Mouse (Mus musculus): ENCODE results near the gene Ttc7b.

Gene Ttc7b

DNA sequence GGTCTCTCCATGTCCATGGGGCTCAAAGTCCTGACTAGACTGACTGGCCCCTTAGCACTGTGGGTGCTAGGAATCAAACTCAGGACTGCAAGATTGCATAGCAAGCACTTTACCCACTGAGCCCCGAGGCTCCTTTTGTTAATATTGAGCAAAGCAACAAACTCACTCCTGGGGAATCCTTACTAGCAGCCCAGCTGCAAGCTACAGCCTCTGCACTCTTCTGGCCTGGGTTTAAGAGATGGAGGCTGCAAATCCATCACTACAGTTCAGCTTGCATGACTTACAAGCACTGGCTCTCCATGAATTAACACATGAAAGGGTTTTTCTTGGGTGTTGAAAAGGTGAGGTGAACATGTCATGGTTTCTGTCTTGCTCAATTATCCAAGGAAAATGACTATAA lies 142.8 kb downstream of the Ttc7b start:
- no peak for DNase-seq

DNA sequence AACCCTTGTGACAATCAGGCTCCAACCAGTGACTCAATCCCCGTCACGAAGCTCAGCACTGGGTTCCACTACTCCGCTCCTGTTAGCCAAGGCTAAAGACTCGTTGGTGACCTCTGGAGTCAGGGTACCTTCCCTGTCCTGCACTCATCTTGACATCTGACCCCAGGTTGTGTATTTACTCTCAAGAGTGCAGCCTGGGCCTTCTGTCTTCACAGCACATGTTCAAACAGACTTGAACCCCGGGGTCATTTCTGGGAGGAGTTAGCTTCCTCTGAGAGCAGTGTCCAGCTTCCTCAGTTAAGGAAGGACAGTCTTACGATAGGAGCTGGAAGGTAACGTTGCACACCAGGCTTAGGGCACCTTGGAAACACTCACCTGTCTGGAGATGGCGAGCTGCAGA lies 144.8 kb downstream of the Ttc7b start:
- no peak for DNase-seq

DNA sequence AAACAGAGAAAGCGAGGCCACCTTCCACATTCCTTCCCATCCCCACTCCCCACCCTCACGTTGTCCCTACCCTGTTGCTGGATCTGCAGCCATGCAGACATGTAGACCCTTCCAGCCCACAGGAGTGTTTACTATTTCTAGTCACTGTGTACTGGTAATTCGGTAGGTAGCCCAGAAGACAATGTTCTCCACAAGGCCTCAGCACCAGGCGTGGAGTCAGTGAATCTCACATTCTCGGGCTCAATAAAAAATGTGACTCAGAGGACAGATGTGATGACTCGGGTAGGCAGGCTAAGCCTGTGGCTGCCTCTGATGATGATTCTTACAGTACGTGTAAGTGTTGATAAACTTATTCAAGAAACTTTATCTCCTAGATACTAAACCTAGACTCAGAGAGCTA lies 147.8 kb downstream of the Ttc7b start:
- no peak for DNase-seq

DNA sequence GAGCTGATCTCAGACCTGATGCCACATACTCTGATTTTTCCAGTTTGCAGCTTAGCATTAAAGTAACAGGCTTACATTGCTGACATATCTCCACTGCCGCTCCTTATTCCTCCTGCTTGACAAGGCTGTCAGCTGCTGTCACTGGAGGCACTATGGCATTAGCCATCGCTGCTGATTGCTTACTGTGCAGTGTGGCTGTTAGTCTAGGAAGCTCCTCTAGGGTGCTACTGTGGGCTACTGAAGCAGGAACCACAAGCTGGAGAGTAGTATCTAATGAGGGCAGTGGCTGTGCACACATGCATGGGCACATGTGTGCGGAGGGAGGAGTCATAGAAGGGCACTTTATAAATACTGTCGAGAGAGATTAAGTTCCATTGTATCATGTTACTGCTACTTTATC lies 148.6 kb downstream of the Ttc7b start:
- no peak for DNase-seq

DNA sequence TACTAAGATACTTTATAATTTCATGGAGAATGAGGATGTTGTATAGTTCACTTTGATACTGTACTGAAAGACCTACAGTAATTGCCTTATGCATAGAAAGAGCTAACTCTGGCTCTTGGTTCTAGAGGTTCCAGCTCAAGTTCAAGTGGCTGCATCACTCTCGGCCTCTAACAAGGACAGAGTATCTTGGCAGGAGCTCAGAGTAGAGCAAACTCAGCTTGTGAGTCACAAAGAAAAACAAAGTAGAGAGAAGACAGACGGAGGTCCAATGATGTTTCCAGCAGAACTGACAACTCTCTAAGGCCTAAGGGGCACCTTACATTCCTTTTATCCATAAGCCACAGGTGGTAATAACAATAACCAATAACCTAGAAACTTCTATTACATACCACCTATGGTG lies 150.8 kb downstream of the Ttc7b start:
- DNase-seq = no peak

DNA sequence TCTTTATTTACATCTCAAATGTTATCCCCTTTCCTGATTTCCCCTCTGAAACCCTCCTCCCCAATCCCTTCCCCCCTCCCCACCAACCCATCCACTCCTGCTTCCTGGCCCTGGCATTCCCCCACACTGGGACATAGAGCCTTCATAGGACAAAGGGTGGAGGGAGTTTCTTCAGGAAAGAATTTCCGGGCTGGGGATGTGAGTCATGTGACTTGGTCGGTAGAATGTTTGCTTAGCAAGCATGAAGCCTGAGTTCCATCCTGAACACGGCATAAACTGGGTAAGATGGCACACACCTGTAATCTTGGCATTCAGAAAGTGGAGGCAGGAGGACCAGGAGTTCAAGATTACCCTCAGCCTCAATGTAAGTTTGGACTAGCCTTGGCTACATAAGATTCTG lies 151.4 kb downstream of the Ttc7b start:
- no peak for DNase-seq

DNA sequence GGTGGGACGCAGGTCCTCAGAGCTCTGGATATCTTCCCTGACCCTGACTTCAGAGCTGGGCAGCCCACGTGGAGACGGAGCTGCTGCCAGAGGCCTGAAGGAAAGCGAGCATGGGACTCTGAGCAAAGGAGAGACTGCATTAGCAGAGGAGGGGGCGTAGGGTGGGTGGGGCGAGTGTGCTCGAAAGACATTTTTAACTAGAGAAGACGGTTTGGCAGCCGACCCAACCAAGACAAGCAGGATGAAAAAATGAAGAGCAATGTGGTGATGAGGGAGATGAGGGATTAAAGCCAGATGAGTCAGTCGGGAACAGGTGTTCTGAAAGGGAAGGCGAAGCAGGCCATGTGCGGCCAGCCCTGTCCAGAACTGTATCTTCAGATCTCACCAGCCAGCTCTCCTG lies 159.3 kb downstream of the Ttc7b start:
- no peak for DNase-seq

DNA sequence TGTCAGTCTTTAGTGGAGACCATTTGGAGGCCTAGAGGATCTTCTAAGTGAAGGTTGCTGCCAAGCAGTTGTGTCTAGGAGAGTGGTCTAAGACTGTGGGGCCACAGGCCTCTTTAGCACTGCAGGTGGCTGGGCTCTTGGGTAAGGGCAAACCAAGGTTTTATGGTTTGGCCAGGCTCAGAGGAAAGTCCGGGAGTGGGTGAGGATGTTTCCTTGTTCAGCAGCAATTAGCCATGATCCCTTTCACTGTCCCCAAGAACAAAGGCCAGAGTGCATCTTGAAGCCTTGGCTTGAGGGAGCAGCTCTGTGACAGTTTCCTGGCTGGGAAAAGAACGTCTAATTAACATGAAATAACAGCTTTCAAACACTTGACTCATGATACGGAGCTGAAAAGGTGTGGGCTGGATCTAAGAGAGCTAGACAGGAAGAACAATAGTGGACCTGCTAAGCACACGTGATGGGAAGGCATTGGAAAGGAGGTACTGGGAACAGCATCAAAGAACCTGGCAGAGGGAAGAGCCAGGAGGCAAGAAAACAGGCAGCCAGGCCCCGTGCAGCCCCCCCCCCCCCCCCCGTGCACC lies 162.5 kb downstream of the Ttc7b start:
- no peak for DNase-seq

DNA sequence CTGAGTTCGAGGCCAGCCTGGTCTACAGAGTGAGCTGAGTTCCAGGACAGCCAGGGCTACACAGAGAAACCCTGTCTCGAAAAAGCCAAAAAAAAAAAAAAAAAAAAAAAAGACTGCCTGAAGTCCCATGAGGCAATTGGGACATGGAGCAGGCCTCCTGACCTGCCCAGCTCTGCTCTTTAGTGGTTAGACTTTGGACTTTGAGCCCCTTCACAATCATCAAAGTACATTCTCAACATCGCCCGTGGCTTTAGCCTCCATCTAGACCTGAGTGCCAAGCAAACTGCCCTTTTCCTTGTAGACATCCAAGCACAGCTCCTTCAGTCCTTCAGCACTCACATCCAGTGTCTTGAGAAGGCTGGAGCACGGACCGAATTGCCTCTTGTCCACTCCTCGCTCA lies 164.2 kb downstream of the Ttc7b start:
- DNase-seq = no peak

DNA sequence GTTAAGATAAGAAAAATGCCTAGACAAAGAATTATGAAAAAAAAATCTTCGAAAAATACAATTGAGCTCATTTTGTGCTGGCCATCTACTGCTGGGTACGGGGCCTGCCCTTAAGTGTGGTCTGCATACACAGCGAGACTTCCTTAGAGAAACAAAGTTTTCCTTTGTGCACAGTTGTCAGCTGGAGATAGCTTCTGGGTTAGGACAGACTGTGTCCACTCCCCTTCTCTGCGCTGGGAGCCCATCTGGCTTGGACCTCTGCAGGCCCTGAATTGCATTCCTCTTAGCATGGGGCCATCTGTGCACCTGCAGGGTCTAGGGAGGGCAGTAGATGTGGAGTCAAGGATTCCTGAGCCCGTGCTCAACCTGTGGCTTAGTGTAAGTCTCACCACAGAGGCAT lies 165.1 kb downstream of the Ttc7b start:
- no peak for DNase-seq

DNA sequence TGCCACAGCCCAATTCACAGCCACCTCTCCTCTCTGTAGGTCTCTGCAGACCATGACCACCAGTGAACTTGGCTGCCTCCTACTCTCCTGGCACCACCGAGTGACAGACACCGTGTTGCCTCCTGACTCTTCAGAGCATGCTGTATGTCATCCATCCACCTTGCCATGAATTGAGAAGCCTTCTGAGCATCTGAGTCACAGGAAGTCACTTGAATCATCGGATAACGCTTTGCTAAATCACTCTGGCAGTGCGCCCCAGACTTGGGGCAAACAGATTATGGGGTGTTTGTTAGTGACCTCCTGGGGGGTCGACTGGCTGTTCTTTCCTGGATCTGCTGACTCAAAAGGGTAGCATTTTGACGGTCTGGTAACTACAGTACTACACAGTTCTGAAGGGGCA lies 166.7 kb downstream of the Ttc7b start:
- DNase-seq = no peak

DNA sequence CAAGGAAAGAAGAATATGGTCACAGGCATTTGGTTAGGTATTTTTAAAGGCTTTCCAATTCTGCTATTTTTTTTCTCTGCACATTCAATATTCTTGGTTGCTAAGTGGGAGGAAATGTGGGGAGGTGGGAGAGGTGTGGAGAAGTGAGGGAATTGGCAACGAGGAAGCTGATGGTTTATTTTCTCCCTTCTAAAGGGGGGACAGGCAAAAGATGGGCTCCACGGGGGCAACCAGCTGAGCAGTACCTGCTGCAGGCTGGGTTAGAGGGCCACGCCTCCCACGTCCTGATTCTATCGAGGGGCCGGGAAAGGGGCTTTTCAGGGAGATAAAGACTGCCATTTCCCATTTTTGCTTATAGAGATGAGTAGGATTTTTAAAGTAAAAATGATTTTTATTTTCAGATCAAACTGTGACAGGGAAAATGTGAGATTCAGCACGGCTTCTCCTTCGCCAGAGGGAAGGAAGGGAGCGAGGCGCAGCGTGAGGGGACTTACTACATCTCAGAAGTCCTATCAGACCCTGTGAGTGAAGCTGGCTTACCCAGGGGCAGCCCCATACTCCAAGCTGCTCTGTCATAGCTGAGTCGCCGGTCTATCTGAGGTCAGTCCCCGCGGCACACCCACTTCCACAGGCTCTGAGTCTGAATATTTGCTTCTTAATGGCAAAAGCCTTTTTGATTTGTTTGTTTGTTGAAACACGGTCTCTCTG lies 167.4 kb downstream of the Ttc7b start:
- DNase-seq = no peak

DNA sequence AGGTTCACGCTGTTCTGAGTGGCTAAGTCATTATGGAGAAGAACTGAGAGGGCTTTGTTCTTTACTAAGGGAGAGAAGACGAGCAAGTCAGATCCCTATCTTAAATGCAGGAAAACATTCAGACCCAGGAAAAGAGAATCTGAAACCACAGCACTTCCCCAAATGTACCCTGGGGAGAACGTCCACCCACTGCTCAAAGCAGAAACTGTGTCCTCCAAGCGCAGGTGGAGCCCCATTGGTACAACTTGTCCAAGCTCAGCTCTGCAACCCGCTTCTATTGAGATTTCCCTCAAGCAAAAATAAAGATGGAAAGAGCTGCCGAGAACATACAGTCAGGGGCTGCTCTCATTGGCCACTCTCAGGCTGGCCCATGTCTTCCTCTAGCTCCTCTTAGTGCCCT lies 168.5 kb downstream of the Ttc7b start:
- peak in 1 of 2 experiments; percentile 16 for DNase-seq

DNA sequence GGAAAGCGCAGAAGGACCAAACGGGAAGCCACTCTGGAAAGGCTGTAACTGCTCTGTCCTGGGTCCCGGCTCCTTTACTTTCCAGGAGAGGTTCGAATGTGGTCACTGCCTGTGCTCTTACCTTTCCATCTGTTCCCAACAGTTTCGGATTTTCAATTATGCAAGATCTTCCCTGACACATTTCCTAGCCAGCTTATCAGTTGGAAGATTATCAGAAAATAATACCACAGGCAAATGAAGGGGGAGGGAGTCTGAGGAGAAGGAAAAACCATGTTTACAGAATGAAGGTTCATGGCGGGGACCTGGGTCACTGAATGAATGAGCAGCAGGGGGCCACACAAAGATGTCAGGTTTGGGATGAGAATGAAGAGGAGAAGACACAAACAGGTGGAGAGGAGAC lies 177.1 kb downstream of the Ttc7b start:
- DNase-seq = no peak

DNA sequence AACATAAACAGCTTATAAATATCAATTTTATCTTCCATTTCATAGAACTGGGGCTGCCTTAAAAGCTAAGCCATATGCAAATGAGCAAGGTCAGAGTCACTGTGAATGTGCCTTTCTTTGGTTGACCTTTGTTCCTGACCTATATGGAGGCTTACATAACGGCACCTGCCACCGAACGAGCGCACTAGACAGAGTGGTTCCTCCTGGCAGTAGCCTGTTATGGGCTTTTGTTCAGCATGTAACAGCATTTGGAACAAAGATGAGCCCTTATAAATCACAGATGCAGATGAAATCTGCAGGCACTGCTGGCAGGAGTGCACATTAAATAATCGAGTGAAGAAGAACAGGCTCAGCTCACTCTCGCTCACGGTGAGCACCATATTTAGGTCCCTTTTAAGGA lies 179.0 kb downstream of the Ttc7b start:
- no peak for DNase-seq

DNA sequence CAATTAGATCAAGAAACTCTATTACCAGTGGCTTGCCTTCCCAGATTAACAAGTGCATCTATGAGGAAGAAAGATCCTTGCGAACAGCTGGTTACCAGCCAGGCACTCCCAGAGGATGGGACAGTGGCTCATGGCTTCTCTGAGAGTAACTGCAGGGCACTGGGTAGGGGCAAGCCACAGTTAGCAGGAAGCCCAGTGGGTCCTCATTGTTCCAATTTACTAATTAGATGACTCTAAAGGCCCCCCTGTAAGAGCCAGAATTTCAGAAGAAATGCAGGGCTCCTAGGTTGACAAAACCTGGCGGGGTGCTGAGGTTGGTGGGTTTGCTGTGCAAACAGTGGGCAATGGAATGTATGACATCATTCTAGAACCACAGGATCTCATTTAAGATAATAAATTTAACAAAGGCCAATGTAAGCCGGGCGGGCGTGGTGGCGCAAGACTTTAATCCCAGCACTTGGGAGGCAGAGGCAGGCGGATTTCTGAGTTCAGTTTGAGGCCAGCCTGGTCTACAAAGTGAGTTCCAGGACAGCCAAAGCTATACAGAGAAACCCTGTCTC lies 179.6 kb downstream of the Ttc7b start:
- no peak for DNase-seq

DNA sequence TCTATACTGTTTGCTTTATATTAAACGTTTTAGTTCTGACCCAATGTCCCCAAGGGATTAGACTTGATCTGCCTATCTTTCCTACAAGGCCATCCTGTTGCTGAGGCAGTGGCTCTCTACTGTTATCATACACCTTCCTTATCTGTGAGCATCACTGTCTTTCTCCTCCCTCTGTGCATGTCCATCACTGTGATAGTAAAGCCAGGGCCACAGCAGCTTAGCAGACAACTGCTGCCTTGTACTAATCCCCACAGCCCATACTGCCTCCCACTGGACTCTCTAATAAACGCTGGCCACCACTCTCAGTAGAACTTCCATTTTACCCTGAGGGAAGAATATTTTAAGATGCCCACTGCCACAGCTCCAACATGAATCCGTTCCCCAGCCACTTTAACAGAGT lies 182.6 kb downstream of the Ttc7b start:
- peak in 1 of 2 experiments; percentile 25 for DNase-seq

DNA sequence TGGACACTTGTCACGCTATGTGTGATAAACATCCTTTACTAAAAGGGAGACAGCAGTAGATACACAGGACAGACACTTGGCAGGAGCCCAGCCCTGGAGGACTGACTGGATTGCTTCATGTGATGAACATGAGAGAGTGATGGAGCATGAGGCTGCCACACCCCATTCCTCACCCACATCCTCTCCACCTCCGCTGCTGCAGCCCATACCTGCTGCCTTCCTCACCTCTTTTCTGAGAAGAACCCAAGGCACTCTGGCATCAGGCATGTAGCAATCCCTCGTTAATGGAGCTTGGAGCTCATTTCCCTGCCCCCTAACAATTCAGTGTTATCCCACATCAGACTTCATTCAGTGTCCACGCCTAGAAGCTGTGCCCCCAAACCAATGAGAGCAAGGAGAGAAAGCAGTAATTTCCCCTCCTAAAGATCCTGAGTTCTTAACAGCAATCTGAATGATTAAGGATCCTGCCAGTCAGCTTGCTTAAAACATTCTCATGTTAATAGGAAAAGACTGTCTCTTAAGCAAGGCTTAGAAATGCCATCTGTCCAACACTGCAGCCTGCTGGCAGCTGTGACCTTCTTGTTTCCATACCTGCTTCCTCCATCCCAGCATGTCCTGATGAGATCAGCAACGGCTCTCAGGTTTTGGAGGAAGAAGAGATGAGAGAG lies 183.1 kb downstream of the Ttc7b start:
- DNase-seq = peak in 1 of 2 experiments; percentile 26

DNA sequence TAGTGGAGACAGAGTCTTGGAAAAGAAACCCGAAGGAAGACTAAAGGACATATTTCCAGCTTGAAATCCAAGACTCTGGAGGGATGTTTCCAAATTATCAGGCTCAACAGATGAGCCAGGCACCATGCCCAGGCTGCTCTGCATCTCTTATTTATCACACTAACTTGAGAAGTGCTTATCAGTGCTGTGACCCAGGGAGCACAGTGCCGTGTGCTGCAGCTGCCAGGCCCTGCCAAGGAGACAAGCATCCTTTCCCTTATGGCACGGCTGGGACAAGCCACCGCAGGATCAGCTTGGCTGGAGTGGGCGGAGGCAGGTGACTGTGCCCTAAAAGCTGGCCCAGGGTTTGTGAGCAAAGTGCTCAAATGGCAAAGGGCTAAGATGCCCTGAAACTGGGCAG lies 184.4 kb downstream of the Ttc7b start:
- no peak for DNase-seq

DNA sequence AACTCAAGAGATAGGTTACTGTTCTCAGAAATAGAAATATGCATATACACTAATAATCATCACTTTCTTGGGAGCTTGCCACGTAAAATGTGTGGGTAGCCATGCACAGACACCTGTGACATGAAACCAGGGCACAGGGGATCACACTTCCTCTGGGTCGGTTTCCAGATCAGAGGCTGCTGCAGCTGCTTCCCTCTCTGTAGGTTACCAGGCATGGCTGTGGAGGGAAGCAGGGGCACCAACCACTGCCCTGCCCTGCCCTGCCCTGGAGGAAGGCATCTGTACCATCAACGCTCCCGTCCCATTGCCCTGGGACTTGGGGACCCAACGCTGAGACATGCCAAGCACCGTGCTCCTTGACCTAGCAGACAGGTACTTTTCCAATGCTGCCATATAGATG lies 188.8 kb downstream of the Ttc7b start:
- no peak for DNase-seq

DNA sequence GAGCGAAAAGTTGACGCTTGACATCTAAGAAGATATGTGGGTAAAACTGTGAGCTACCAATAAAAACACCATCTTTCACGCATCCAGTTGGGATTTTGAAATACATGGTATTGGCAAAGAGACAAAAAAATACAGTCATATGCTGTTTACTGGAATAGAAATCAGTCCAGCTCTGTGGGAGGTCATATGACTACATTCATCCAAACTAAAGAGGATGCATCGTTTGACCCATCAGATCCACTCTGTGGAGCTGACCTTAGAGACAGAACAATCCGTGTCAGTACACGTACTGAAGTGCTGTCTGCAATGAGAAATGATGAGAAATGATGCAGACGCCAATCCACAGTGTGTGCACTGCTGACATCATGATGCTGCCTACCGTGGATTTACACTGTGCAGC lies 190.4 kb downstream of the Ttc7b start:
- DNase-seq = no peak

DNA sequence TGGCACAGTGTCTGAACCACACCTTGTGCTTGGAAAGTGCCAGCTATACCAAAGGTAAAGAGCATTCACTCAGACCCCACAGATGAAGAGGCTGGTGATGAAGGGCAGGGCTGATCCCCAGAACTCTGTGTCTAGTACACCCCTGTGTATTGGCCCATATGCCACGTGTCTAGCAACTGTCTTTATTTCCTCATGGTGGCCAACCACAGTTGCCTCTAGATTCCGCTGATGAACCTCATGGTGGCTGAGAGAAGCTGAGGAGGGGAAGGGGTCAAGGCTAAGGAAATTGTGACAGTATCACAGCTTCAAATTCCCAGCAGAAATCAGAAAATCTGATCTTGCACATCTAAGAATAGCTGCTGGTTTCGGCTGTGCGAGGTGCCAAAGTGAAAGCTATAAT lies 191.6 kb downstream of the Ttc7b start:
- no peak for DNase-seq

DNA sequence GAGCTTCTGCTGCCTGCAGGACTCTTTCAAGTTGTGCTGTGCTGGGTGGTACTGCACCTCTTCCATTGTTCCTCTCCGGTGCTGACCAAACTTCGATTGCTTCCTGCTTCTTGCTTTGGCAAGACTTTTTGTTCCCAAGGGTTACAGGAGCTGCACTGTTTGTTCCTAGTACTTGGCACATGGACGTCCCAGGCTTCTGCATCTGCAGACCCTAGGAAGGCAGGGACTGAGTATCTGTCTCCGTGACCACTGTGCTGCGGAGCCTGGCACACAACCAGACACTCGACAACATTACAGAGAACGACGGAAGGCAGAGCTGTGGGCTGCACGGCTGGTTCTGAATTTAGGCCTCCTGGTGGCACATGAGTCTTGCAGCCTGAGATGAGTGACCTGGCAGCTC lies 192.1 kb downstream of the Ttc7b start:
- peak in 1 of 2 experiments; percentile 42 for DNase-seq

DNA sequence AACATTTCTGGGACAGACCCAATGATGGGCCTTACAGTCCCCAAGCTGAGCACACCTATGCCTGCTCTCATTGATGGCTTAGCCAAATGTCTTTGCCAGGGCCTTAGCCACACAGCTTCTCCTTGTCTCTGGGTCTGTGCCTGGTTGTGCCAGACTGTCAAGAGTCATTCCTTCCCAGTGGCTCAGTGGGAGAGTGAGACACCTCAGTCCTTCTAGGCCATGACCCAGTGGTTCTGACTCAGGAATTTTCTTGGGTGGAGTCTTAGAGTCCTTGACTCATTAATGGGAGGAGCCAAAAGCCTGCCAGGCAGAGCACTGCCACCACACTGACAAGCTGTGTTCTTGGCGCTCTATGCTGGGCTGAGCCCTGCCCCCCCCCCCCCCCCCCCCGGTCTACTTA lies 193.9 kb downstream of the Ttc7b start:
- no peak for DNase-seq

Data from lung, postnatal 4 days (tissue).